ENCODE assay signal across 8 mouse cellular contexts in the genomic region with DNA sequence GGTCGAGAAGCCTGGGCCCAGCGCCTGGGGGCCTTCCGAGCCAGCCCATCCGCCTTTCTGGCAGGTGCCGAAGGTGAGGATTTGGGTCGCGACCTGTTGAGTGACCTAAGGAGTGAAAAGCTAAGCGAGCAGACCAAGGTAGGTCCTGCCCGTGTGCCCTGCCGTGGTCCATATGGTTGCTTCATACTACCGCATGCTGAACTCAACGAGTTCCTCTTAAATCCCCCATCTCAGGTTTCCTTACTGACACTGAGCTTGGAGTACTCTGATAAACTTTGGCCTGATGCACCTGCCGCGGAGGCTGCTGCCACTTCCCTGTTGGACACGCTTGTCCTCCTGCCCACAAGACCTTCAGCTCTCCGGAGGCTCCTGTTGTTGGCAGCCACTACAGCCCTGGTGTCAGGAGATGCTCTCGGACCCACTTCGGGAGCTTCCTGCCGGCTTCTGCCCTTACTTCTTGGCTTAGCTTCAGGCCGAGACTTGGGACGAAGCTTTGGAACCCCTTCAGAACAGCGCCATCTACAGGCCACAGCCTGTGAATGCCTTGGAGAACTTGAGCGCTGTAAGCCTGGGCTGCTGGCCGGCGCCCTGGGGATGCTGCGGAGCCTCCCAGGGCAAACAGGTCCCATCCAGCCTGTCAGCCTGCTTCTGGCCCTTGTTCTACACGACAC. TPM values are rescaled to one million over a fixed set of nuclear protein-coding genes. Genes with fewer than 3 reads are reported as not detected.
DNase-seq lines count a peak whose midpoint lies in the region; ATAC-seq and TF ChIP-seq lines count a peak whose summit lies in the region.

No protein-coding gene starts in this region.

- WGBS in embryonic facial prominence, embryonic 15.5 days = 6% methylated on average over 27 of the region's 27 CpGs
- 9% methylated on average over 27 of the region's 27 CpGs for WGBS in heart, embryonic 10.5 days
- WGBS in kidney, embryonic 14.5 days = 11% methylated on average over 27 of the region's 27 CpGs
- WGBS in limb, embryonic 15.5 days = 8% methylated on average over 27 of the region's 27 CpGs
- WGBS in midbrain, postnatal 0 days = 10% methylated on average over 27 of the region's 27 CpGs

- H3K9me3 ChIP-seq in embryonic facial prominence, embryonic 15.5 days (replicated peaks) = no peaks in the 10 kb centered on the region
- no peaks in the 10 kb centered on the region for H3K9me3 ChIP-seq in heart, embryonic 10.5 days
- H3K9me3 ChIP-seq in kidney, embryonic 14.5 days (ENCODE audit: control insufficient read depth, low read length) = no peaks in the 10 kb centered on the region
- H3K9me3 ChIP-seq in limb, embryonic 15.5 days = no peaks in the 10 kb centered on the region
- H3K9me3 ChIP-seq in midbrain, postnatal 0 days (ENCODE audit: low read length) = no peaks in the 10 kb centered on the region

- H3K4me1 ChIP-seq in bone marrow macrophage, adult 2 months (ENCODE audit: control insufficient read depth, insufficient read depth, low read length) = peaks cover 33% of the 10 kb centered on the region
- H3K4me1 ChIP-seq in embryonic facial prominence, embryonic 15.5 days = peaks cover 33% of the 10 kb centered on the region
- peaks cover 25% of the 10 kb centered on the region for H3K4me1 ChIP-seq in heart, embryonic 10.5 days
- peaks cover 14% of the 10 kb centered on the region for H3K4me1 ChIP-seq in kidney, embryonic 14.5 days (ENCODE audit: control insufficient read depth, insufficient read depth, low read length)
- H3K4me1 ChIP-seq in limb, embryonic 15.5 days = peaks cover 21% of the 10 kb centered on the region
- 0 out of 2 replicates have a peak, but pooled peaks cover 4% of the 10 kb centered on the region for H3K4me1 ChIP-seq in midbrain, postnatal 0 days (ENCODE audit: insufficient read depth, low read length)

- TF ChIP-seq CTCF in bone marrow macrophage, adult 2 months (IDR thresholded peaks at IDR 0.05; ENCODE audit: low read depth, low read length) = peak; percentile 70
- TF ChIP-seq CTCF in midbrain, postnatal 0 days (IDR thresholded peaks at IDR 0.05) = peak; percentile 89

- H3K36me3 ChIP-seq in embryonic facial prominence, embryonic 15.5 days = peaks cover 26% of the 10 kb centered on the region
- H3K36me3 ChIP-seq in heart, embryonic 10.5 days = peaks cover 17% of the 10 kb centered on the region
- H3K36me3 ChIP-seq in kidney, embryonic 14.5 days (ENCODE audit: control insufficient read depth, insufficient read depth, low read length) = peaks cover 22% of the 10 kb centered on the region
- peaks cover 14% of the 10 kb centered on the region for H3K36me3 ChIP-seq in limb, embryonic 15.5 days
- peaks cover 14% of the 10 kb centered on the region; the same call in 1 of the 2 replicates for H3K36me3 ChIP-seq in midbrain, postnatal 0 days (ENCODE audit: insufficient read depth, low read length)

- no peak for TF ChIP-seq POLR2A in bone marrow macrophage, adult 2 months (IDR thresholded peaks at IDR 0.05; ENCODE audit: borderline replicate concordance, low read depth, low read length)

- H3K9ac ChIP-seq in embryonic facial prominence, embryonic 15.5 days = peak overlapping the region; percentile 53
- peak overlapping the region; percentile 71; the same call in 1 of the 2 replicates for H3K9ac ChIP-seq in kidney, embryonic 14.5 days (ENCODE audit: low read depth, low read length)
- no peak overlapping the region; the same call in 1 of the 2 replicates for H3K9ac ChIP-seq in limb, embryonic 15.5 days
- H3K9ac ChIP-seq in midbrain, postnatal 0 days (replicated peaks; ENCODE audit: low read length, poor library complexity, severe bottlenecking) = peak overlapping the region; percentile 80

- no peak for ATAC-seq in embryonic facial prominence, embryonic 15.5 days (ENCODE audit: insufficient number of reproducible peaks, low FRiP score, low TSS enrichment, low read depth)
- ATAC-seq in kidney, embryonic 14.5 days (ENCODE audit: low FRiP score, low TSS enrichment) = peak; percentile 3; the same call in 1 of the 2 replicates
- peak; percentile 3; the same call in 1 of the 2 replicates for ATAC-seq in limb, embryonic 15.5 days (ENCODE audit: insufficient number of reproducible peaks, low FRiP score, low TSS enrichment, low read depth)
- ATAC-seq in midbrain, postnatal 0 days (ENCODE audit: low FRiP score) = peak; percentile 31; the same call in 1 of the 2 replicates

- DNase-seq in B cell, adult 2 months = peak; percentile 83 to 85
- DNase-seq in heart, embryonic 10.5 days (ENCODE audit: low spot score) = peak; percentile 93
- DNase-seq in midbrain, postnatal 0 days (ENCODE audit: low spot score) = peak; percentile 93
- DNase-seq in spleen, postnatal 10 days (ENCODE audit: low spot score in 2 of 2) = peak; percentile 90 to 91

- peak overlapping the region; percentile 94 for H3K27ac ChIP-seq in bone marrow macrophage, adult 2 months (ENCODE audit: insufficient read depth, low read depth, low read length)
- peak overlapping the region; percentile 92 for H3K27ac ChIP-seq in embryonic facial prominence, embryonic 15.5 days (replicated peaks)
- peak overlapping the region; percentile 91 for H3K27ac ChIP-seq in heart, embryonic 10.5 days
- H3K27ac ChIP-seq in kidney, embryonic 14.5 days (ENCODE audit: low read depth, low read length) = peak overlapping the region; percentile 90; the same call in 1 of the 2 replicates
- H3K27ac ChIP-seq in limb, embryonic 15.5 days = peak overlapping the region; percentile 85; the same call in 1 of the 2 replicates
- peak overlapping the region; percentile 81; the same call in 1 of the 2 replicates for H3K27ac ChIP-seq in midbrain, postnatal 0 days (ENCODE audit: low read depth, low read length)

- peak overlapping the region; percentile 88 for H3K4me3 ChIP-seq in bone marrow macrophage, adult 2 months (ENCODE audit: insufficient read depth, low read length)
- peak overlapping the region; percentile 76 for H3K4me3 ChIP-seq in embryonic facial prominence, embryonic 15.5 days (replicated peaks)
- H3K4me3 ChIP-seq in heart, embryonic 10.5 days = peak overlapping the region; percentile 93
- peak overlapping the region; percentile 63 for H3K4me3 ChIP-seq in kidney, embryonic 14.5 days (ENCODE audit: low read length)
- peak overlapping the region; percentile 76 for H3K4me3 ChIP-seq in limb, embryonic 15.5 days
- H3K4me3 ChIP-seq in midbrain, postnatal 0 days (ENCODE audit: low read depth, low read length) = peak overlapping the region; percentile 58

- H3K27me3 ChIP-seq in embryonic facial prominence, embryonic 15.5 days = peaks cover 16% of the 10 kb centered on the region
- H3K27me3 ChIP-seq in heart, embryonic 10.5 days (ENCODE audit: insufficient read depth, poor library complexity, severe bottlenecking) = peaks cover 61% of the 10 kb centered on the region
- peaks cover 12% of the 10 kb centered on the region; the same call in 1 of the 2 replicates for H3K27me3 ChIP-seq in kidney, embryonic 14.5 days (ENCODE audit: control insufficient read depth, insufficient read depth, low read length)
- H3K27me3 ChIP-seq in limb, embryonic 15.5 days = peaks cover 26% of the 10 kb centered on the region
- H3K27me3 ChIP-seq in midbrain, postnatal 0 days (ENCODE audit: insufficient read depth, low read length) = peaks cover 13% of the 10 kb centered on the region

- H3K4me2 ChIP-seq in embryonic facial prominence, embryonic 15.5 days (replicated peaks) = peak overlapping the region; percentile 97
- peak overlapping the region; percentile 94 for H3K4me2 ChIP-seq in kidney, embryonic 14.5 days (replicated peaks; ENCODE audit: low read depth, low read length)
- peak overlapping the region; percentile 98 for H3K4me2 ChIP-seq in limb, embryonic 15.5 days
- peak overlapping the region; percentile 94 for H3K4me2 ChIP-seq in midbrain, postnatal 0 days (ENCODE audit: low read depth, low read length, poor library complexity, severe bottlenecking)

RNA-seq across cellular contexts. Expression of a gene that starts 0.8 kb away (rescaled TPM):
- 13.5 and 14.4 TPM in 2 replicates for polyA plus RNA-seq in bone marrow macrophage, adult 2 months (2012; ENCODE audit: insufficient read depth, insufficient read length, missing spikeins)
- polyA plus RNA-seq in embryonic facial prominence, embryonic 15.5 days (2015; fragmentation: Nextera tagmentation; extraction: Ambion mirVana) = 5.2 and 5.7 TPM in 2 replicates
- 2.2 and 2.7 TPM in 2 replicates for polyA plus RNA-seq in heart, embryonic 10.5 days (2016; fragmentation: Nextera tagmentation; extraction: Ambion mirVana)
- polyA plus RNA-seq in kidney, embryonic 14.5 days (2014; fragmentation: Nextera tagmentation; extraction: Ambion mirVana) = 7.6 and 9.2 TPM in 2 replicates
- polyA plus RNA-seq in limb, embryonic 15.5 days (2015; fragmentation: Nextera tagmentation; extraction: Ambion mirVana) = 4.3 and 4.4 TPM in 2 replicates
- 12.8 and 14.5 TPM in 2 replicates for total RNA-seq in midbrain, postnatal 0 days (2014; rRNA removed)
- 1.9 and 2.2 TPM in 2 replicates for polyA plus RNA-seq in midbrain, postnatal 0 days (2015; fragmentation: Nextera tagmentation; extraction: Ambion mirVana)

RNA-seq across cellular contexts. Expression of a gene that starts 8.2 kb away (rescaled TPM):
- polyA plus RNA-seq in bone marrow macrophage, adult 2 months (2012; ENCODE audit: insufficient read depth, insufficient read length, missing spikeins) = not detected in 2 replicates
- 22.1 and 23.3 TPM in 2 replicates for polyA plus RNA-seq in embryonic facial prominence, embryonic 15.5 days (2015; fragmentation: Nextera tagmentation; extraction: Ambion mirVana)
- polyA plus RNA-seq in heart, embryonic 10.5 days (2016; fragmentation: Nextera tagmentation; extraction: Ambion mirVana) = 0.35 TPM in 1 of 2 replicates, not detected in the other
- 11.1 and 11.8 TPM in 2 replicates for polyA plus RNA-seq in kidney, embryonic 14.5 days (2014; fragmentation: Nextera tagmentation; extraction: Ambion mirVana)
- polyA plus RNA-seq in limb, embryonic 15.5 days (2015; fragmentation: Nextera tagmentation; extraction: Ambion mirVana) = 30.1 and 30.3 TPM in 2 replicates
- total RNA-seq in midbrain, postnatal 0 days (2014; rRNA removed) = 0.27 TPM in 1 of 2 replicates, not detected in the other
- polyA plus RNA-seq in midbrain, postnatal 0 days (2015; fragmentation: Nextera tagmentation; extraction: Ambion mirVana) = 0.05 TPM in 1 of 2 replicates, not detected in the other

RNA-seq across cellular contexts. Expression of a gene that starts 33.1 kb away (rescaled TPM):
- 82.4 and 102 TPM in 2 replicates for polyA plus RNA-seq in bone marrow macrophage, adult 2 months (2012; ENCODE audit: insufficient read depth, insufficient read length, missing spikeins)
- polyA plus RNA-seq in embryonic facial prominence, embryonic 15.5 days (2015; fragmentation: Nextera tagmentation; extraction: Ambion mirVana) = 122 and 126 TPM in 2 replicates
- polyA plus RNA-seq in heart, embryonic 10.5 days (2016; fragmentation: Nextera tagmentation; extraction: Ambion mirVana) = 113 and 142 TPM in 2 replicates
- 159 and 182 TPM in 2 replicates for polyA plus RNA-seq in kidney, embryonic 14.5 days (2014; fragmentation: Nextera tagmentation; extraction: Ambion mirVana)
- polyA plus RNA-seq in limb, embryonic 15.5 days (2015; fragmentation: Nextera tagmentation; extraction: Ambion mirVana) = 115 and 116 TPM in 2 replicates
- 19.8 and 27.1 TPM in 2 replicates for total RNA-seq in midbrain, postnatal 0 days (2014; rRNA removed)
- 43.1 and 50.9 TPM in 2 replicates for polyA plus RNA-seq in midbrain, postnatal 0 days (2015; fragmentation: Nextera tagmentation; extraction: Ambion mirVana)

RNA-seq across cellular contexts. Expression of a gene that starts 41.4 kb away (rescaled TPM):
- polyA plus RNA-seq in bone marrow macrophage, adult 2 months (2012; ENCODE audit: insufficient read depth, insufficient read length, missing spikeins) = 56.1 and 56.6 TPM in 2 replicates
- 49.4 and 52.3 TPM in 2 replicates for polyA plus RNA-seq in embryonic facial prominence, embryonic 15.5 days (2015; fragmentation: Nextera tagmentation; extraction: Ambion mirVana)
- polyA plus RNA-seq in heart, embryonic 10.5 days (2016; fragmentation: Nextera tagmentation; extraction: Ambion mirVana) = 33.2 and 35.4 TPM in 2 replicates
- polyA plus RNA-seq in kidney, embryonic 14.5 days (2014; fragmentation: Nextera tagmentation; extraction: Ambion mirVana) = 31.5 and 36.0 TPM in 2 replicates
- polyA plus RNA-seq in limb, embryonic 15.5 days (2015; fragmentation: Nextera tagmentation; extraction: Ambion mirVana) = 43.3 and 48.7 TPM in 2 replicates
- total RNA-seq in midbrain, postnatal 0 days (2014; rRNA removed) = 126 and 150 TPM in 2 replicates
- 73.9 and 76.8 TPM in 2 replicates for polyA plus RNA-seq in midbrain, postnatal 0 days (2015; fragmentation: Nextera tagmentation; extraction: Ambion mirVana)

RNA-seq across cellular contexts. Expression of a gene that starts 58.3 kb away (rescaled TPM):
- polyA plus RNA-seq in bone marrow macrophage, adult 2 months (2012; ENCODE audit: insufficient read depth, insufficient read length, missing spikeins) = 34.1 and 43.8 TPM in 2 replicates
- polyA plus RNA-seq in embryonic facial prominence, embryonic 15.5 days (2015; fragmentation: Nextera tagmentation; extraction: Ambion mirVana) = 10.7 and 11.7 TPM in 2 replicates
- polyA plus RNA-seq in heart, embryonic 10.5 days (2016; fragmentation: Nextera tagmentation; extraction: Ambion mirVana) = 10.6 and 15.6 TPM in 2 replicates
- polyA plus RNA-seq in kidney, embryonic 14.5 days (2014; fragmentation: Nextera tagmentation; extraction: Ambion mirVana) = 5.7 and 6.5 TPM in 2 replicates
- 9.4 and 10.3 TPM in 2 replicates for polyA plus RNA-seq in limb, embryonic 15.5 days (2015; fragmentation: Nextera tagmentation; extraction: Ambion mirVana)
- total RNA-seq in midbrain, postnatal 0 days (2014; rRNA removed) = 86.2 and 100 TPM in 2 replicates
- polyA plus RNA-seq in midbrain, postnatal 0 days (2015; fragmentation: Nextera tagmentation; extraction: Ambion mirVana) = 88.7 and 94.4 TPM in 2 replicates
